ENCODE assay signal across 7 mouse cellular contexts in the genomic region with DNA sequence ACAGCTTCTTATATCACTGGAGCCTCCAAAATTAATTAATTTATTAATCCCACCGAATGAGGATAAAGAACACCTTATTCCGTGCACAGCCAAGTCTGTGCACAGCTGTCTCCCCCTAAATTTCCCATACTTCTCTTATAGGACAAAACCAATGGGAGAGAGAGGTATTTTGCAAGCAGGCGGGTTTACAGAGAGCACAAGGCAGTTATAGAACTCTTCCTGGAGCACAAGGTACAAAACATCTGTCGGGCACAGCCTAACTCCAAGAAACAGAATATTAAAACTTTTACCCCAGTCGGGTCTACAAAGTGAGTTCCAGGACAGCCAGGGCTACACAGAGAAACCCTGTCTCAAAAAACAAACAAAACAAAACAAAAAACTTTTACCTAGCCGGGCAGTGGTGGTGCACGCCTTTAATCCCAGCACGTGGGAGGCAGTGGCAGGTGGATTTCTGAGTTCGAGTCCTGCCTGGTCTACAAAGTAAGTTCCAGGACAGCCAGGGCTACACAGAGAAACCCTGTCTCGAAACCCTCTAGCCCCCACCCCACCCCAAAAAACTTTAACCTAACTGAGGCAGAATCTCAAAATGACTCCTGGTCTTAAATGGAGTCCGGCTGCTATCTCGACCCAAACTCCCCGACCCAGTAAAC.
DNase-seq lines count a peak whose midpoint lies in the region; ATAC-seq lines count a peak whose summit lies in the region.

No protein-coding gene starts in this region.

- peak overlapping the region; percentile 71 for H3K9ac ChIP-seq in limb, embryonic 12.5 days (replicated peaks)
- peak overlapping the region; percentile 36; the same call in 1 of the 2 replicates for H3K9ac ChIP-seq in stomach, embryonic 14.5 days (replicated peaks; ENCODE audit: low read depth, low read length)

- H3K4me2 ChIP-seq in limb, embryonic 12.5 days, result peak overlapping the region; percentile 63
- H3K4me2 ChIP-seq in stomach, embryonic 14.5 days (replicated peaks; ENCODE audit: low read depth, low read length), result peak overlapping the region; percentile 44

- H3K36me3 ChIP-seq in megakaryocyte, embryonic 14.5 days (replicated peaks; ENCODE audit: low read length), result peaks cover 42% of the 10 kb centered on the region
- peaks cover 39% of the 10 kb centered on the region for H3K36me3 ChIP-seq in forebrain, embryonic 10.5 days (replicated peaks)
- H3K36me3 ChIP-seq in limb, embryonic 12.5 days, result peaks cover 35% of the 10 kb centered on the region; the same call in 1 of the 2 replicates
- 0 out of 2 replicates have a peak, but pooled peaks cover 15% of the 10 kb centered on the region for H3K36me3 ChIP-seq in stomach, embryonic 14.5 days (ENCODE audit: control insufficient read depth, insufficient read depth, low read length)

- ATAC-seq in megakaryocyte, adult 5-6 weeks (ENCODE audit: poor library complexity, severe bottlenecking), result no peak
- no peak; the same call in none of the 2 replicates for ATAC-seq in limb, embryonic 12.5 days (ENCODE audit: insufficient number of reproducible peaks, insufficient read depth, low FRiP score, low TSS enrichment, low read depth)
- peak; percentile 14; the same call in 1 of the 2 replicates for ATAC-seq in stomach, embryonic 14.5 days (ENCODE audit: insufficient number of reproducible peaks, insufficient read depth, low FRiP score, low read depth)
- ATAC-seq in megakaryocyte-erythroid progenitor cell, adult 5-6 weeks (replicated peaks; ENCODE audit: low FRiP score, low TSS enrichment, poor library complexity, severe bottlenecking), result no peak

- no peak for DNase-seq in forebrain, embryonic 10.5 days (ENCODE audit: extremely low spot score, low spot score)
- no peak for DNase-seq in spleen, postnatal 10 days (ENCODE audit: low spot score in 2 of 2)

- 6% methylated on average over 13 of the region's 13 CpGs for WGBS in forebrain, embryonic 10.5 days
- 2% methylated on average over 13 of the region's 13 CpGs for WGBS in limb, embryonic 12.5 days
- WGBS in stomach, embryonic 14.5 days, result 3% methylated on average over 13 of the region's 13 CpGs

- peaks cover 15% of the 10 kb centered on the region for H3K9me3 ChIP-seq in megakaryocyte, embryonic 14.5 days
- H3K9me3 ChIP-seq in forebrain, embryonic 10.5 days, result no peaks in the 10 kb centered on the region
- no peaks in the 10 kb centered on the region for H3K9me3 ChIP-seq in limb, embryonic 12.5 days
- no peaks in the 10 kb centered on the region for H3K9me3 ChIP-seq in stomach, embryonic 14.5 days (ENCODE audit: control insufficient read depth, low read depth, low read length)

- H3K4me1 ChIP-seq in megakaryocyte, embryonic 14.5 days, result peaks cover 74% of the 10 kb centered on the region
- H3K4me1 ChIP-seq in forebrain, embryonic 10.5 days, result peaks cover 21% of the 10 kb centered on the region
- peaks cover 18% of the 10 kb centered on the region for H3K4me1 ChIP-seq in limb, embryonic 12.5 days (replicated peaks)
- H3K4me1 ChIP-seq in stomach, embryonic 14.5 days (ENCODE audit: control insufficient read depth, insufficient read depth, low read length), result 0 out of 2 replicates have a peak, but pooled peaks cover 3% of the 10 kb centered on the region

- H3K27ac ChIP-seq in forebrain, embryonic 10.5 days, result peak overlapping the region; percentile 91
- peak overlapping the region; percentile 53 for H3K27ac ChIP-seq in limb, embryonic 12.5 days
- H3K27ac ChIP-seq in stomach, embryonic 14.5 days (ENCODE audit: low read length), result no peak overlapping the region

- H3K27me3 ChIP-seq in megakaryocyte, embryonic 14.5 days (replicated peaks), result no peaks in the 10 kb centered on the region
- H3K27me3 ChIP-seq in forebrain, embryonic 10.5 days (ENCODE audit: poor library complexity, severe bottlenecking), result no peaks in the 10 kb centered on the region
- H3K27me3 ChIP-seq in limb, embryonic 12.5 days, result no peaks in the 10 kb centered on the region
- no peaks in the 10 kb centered on the region for H3K27me3 ChIP-seq in stomach, embryonic 14.5 days (ENCODE audit: control insufficient read depth, insufficient read depth, low read length)

- peak overlapping the region; percentile 97 for H3K4me3 ChIP-seq in megakaryocyte, embryonic 14.5 days (replicated peaks)
- peak overlapping the region; percentile 69 for H3K4me3 ChIP-seq in forebrain, embryonic 10.5 days
- peak overlapping the region; percentile 63 for H3K4me3 ChIP-seq in limb, embryonic 12.5 days (replicated peaks)
- H3K4me3 ChIP-seq in stomach, embryonic 14.5 days (ENCODE audit: low read depth, low read length), result peak overlapping the region; percentile 47

Comparison
In these comparisons a context has a peak if more than half of its experiments do, and no peak if none do; other contexts are left out.
1. H3K4me3 ChIP-seq: peak in every context shown above with its lines; median percentile 97 in megakaryocyte, embryonic 14.5 days; 69 in forebrain, embryonic 10.5 days; 63 in limb, embryonic 12.5 days; 47 in stomach, embryonic 14.5 days.